Mouse (Mus musculus): ENCODE data around the gene Aipl1. TPM values are rescaled to one million over a fixed set of nuclear protein-coding genes. Genes with fewer than 3 reads are reported as not detected.

The Aipl1 gene
- polyA plus RNA-seq, 1 experiment from 2014 or later, result 0.29 TPM

DNA sequence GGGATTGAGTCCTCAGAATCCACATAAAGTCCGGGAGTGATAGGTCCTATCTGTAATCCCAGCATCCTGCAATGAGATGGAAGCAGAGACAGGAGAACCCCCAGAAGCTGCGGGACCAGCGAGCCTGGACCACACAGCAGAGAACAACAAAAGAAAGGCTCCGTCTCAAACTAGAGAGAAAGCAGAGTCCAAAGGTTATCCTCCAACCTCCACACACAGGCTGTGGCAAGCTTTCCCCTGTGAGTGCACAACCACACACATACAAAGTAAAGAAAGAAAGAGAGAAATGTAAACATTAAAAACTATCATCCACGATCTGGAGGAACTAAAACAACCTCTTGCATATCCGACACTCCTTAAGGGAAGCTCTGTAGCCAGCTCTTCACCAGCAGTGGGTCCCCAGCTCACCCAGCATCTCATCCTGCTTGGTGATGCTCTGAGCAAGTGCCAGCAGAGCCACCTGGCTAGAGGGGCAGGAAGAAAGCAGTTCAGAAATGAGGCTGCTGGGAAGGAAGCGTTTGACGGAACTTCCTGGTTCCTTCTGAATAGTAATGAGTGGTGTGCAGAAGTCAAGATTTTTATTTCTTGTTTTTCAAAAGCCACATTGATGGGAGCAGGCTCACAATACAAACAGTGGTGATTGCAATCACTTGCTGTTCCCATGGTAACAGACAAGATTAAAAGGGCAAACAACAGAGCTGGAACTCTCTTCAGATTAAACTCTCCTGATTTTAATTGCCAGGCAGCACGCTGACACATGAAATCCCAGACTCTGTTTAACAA lies 26.2 kb downstream of the Aipl1 start:
- H3K4me1 ChIP-seq (ENCODE audit: control insufficient read depth, insufficient read depth, low read length), result peaks cover 10% of the 10 kb centered on the region
- no peak overlapping the region for H3K4me3 ChIP-seq (ENCODE audit: low read length)
- no peaks in the 10 kb centered on the region for H3K36me3 ChIP-seq (ENCODE audit: control insufficient read depth, insufficient read depth, low read length)
- no peaks in the 10 kb centered on the region for H3K9me3 ChIP-seq (ENCODE audit: control insufficient read depth, low read length)
- H3K27me3 ChIP-seq (replicated peaks; ENCODE audit: control insufficient read depth, insufficient read depth, low read length), result no peaks in the 10 kb centered on the region
- H3K4me2 ChIP-seq (ENCODE audit: low read depth, low read length), result no peak overlapping the region
- no peak for ATAC-seq
- H3K9ac ChIP-seq (ENCODE audit: low read depth, low read length), result no peak overlapping the region
- 35% methylated on average over 9 of the region's 9 CpGs for WGBS
- no peak overlapping the region for H3K27ac ChIP-seq (ENCODE audit: low read length)

DNA sequence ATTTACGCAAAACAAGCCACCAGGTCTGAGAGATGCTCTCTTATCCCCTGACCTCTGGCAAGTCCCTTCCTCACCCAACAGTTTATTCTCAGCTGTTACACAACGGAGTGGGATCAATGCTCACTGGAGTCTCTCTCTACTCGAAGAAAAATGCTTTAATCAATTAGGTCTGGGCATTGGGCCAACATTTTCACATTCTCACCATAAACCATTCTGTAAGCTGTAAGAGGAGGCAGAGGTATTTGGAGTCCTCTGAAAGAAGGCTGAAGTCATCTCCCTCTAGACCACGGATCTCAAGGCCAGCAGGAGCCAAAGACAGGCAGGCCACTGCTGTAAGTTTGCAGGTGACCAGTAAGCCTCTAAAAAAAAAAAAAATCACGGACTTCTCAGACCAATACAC lies 26.9 kb downstream of the Aipl1 start:
- H3K9ac ChIP-seq (ENCODE audit: low read depth, low read length), result no peak overlapping the region
- H3K27ac ChIP-seq (ENCODE audit: low read length), result no peak overlapping the region
- no peak overlapping the region for H3K4me3 ChIP-seq (ENCODE audit: low read length)
- H3K9me3 ChIP-seq (ENCODE audit: control insufficient read depth, low read length), result no peaks in the 10 kb centered on the region
- no peaks in the 10 kb centered on the region for H3K36me3 ChIP-seq (ENCODE audit: control insufficient read depth, insufficient read depth, low read length)
- peaks cover 10% of the 10 kb centered on the region for H3K4me1 ChIP-seq (ENCODE audit: control insufficient read depth, insufficient read depth, low read length)
- no peaks in the 10 kb centered on the region for H3K27me3 ChIP-seq (replicated peaks; ENCODE audit: control insufficient read depth, insufficient read depth, low read length)
- H3K4me2 ChIP-seq (ENCODE audit: low read depth, low read length), result no peak overlapping the region
- 18% methylated on average over 5 of the region's 5 CpGs for WGBS
- no peak for ATAC-seq

- Histone ChIP-seq H3K4me3 (ENCODE audit: low read length) (no peak overlapping the region), H3K27me3 (replicated peaks; ENCODE audit: control insufficient read depth, insufficient read depth, low read length) (no peaks in the 10 kb centered on the region), H3K4me1 (ENCODE audit: control insufficient read depth, insufficient read depth, low read length) (peaks cover 3% of the 10 kb centered on the region; the same call in 1 of the 2 replicates), H3K9me3 (ENCODE audit: control insufficient read depth, low read length) (no peaks in the 10 kb centered on the region), H3K36me3 (ENCODE audit: control insufficient read depth, insufficient read depth, low read length) (no peaks in the 10 kb centered on the region), H3K9ac (ENCODE audit: low read depth, low read length) (no peak overlapping the region), H3K27ac (ENCODE audit: low read length) (no peak overlapping the region), H3K4me2 (ENCODE audit: low read depth, low read length) (no peak overlapping the region)
- ATAC-seq, result no peak
- WGBS, result 76% methylated on average over 6 of the region's 6 CpGs
Observed at GRCm38 (mm10) chr11:72005547-72005946, 31.8 kb downstream of the Aipl1 start.

GRCm38 (mm10) chr11:72003171-72003570 lies 34.1 kb downstream of the Aipl1 start:
- Histone ChIP-seq H3K4me1 (ENCODE audit: control insufficient read depth, insufficient read depth, low read length) (no peaks in the 10 kb centered on the region), H3K4me3 (ENCODE audit: low read length) (no peak overlapping the region), H3K27ac (ENCODE audit: low read length) (no peak overlapping the region), H3K9ac (ENCODE audit: low read depth, low read length) (no peak overlapping the region), H3K27me3 (replicated peaks; ENCODE audit: control insufficient read depth, insufficient read depth, low read length) (no peaks in the 10 kb centered on the region), H3K9me3 (ENCODE audit: control insufficient read depth, low read length) (no peaks in the 10 kb centered on the region), H3K4me2 (ENCODE audit: low read depth, low read length) (no peak overlapping the region), H3K36me3 (ENCODE audit: control insufficient read depth, insufficient read depth, low read length) (no peaks in the 10 kb centered on the region)
- no peak for ATAC-seq
- 57% methylated on average over 9 of the region's 9 CpGs for WGBS

DNA sequence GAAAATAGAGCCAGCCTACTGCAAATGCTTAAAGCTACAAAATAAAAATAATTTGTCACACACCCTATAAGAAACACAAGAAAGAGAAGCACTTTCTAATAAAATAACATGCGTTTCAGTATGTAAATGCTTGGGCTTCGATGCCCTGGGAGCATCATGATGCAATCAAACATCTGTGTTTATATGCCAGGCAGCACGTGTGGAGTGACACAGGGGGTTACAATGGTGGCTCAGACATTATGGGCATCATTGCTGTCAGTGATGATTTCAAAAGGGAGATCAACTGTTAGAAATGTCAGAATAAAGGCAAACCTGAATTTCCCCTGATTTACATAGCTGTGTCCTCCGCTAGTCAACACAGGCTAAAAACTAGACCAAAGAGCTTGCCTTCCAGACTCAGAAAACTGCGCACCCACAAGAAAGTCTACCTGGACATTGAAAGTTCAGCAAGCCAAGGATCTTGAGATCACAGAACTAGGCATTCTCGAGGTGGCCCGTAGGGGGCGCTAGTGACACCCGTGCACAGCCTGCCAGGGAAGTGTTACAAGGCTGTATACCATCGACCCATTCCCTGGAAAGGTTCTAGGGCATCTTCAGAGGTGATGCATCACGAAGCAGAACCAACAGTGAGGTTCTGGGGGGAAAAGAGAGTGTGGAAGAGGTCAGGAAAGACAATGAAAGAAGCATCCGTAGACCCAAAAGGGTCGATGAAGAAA lies 35.0 kb downstream of the Aipl1 start:
- WGBS, result 50% methylated on average over 13 of the region's 13 CpGs
- Histone ChIP-seq H3K27ac (ENCODE audit: low read length) (no peak overlapping the region), H3K9me3 (ENCODE audit: control insufficient read depth, low read length) (no peaks in the 10 kb centered on the region), H3K4me1 (ENCODE audit: control insufficient read depth, insufficient read depth, low read length) (no peaks in the 10 kb centered on the region), H3K27me3 (replicated peaks; ENCODE audit: control insufficient read depth, insufficient read depth, low read length) (no peaks in the 10 kb centered on the region), H3K9ac (ENCODE audit: low read depth, low read length) (no peak overlapping the region), H3K4me2 (ENCODE audit: low read depth, low read length) (no peak overlapping the region), H3K4me3 (ENCODE audit: low read length) (no peak overlapping the region), H3K36me3 (ENCODE audit: control insufficient read depth, insufficient read depth, low read length) (no peaks in the 10 kb centered on the region)
- ATAC-seq, result no peak

DNA sequence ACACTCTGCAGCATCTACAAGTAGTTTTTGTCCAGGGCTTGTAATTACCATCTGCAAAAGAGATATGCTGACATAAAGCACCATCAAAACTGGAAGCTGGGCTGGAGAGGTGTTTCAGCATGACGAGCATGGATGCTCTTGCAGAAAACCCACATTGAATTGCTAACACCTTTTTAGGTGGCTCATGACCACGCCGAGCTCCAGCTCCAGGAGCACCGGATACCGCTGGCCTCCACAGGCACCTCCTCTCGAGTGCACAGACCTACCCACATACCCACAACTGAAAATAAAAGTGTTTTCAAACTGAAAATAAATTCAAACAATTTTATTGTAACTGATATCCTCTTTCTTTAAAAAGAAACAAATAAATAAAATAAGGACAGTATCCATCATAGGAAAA lies 37.1 kb downstream of the Aipl1 start:
- H3K4me1 ChIP-seq (ENCODE audit: control insufficient read depth, insufficient read depth, low read length), result peaks cover 5% of the 10 kb centered on the region
- ATAC-seq, result no peak
- no peak overlapping the region for H3K27ac ChIP-seq (ENCODE audit: low read length)
- no peak overlapping the region for H3K9ac ChIP-seq (ENCODE audit: low read depth, low read length)
- no peak overlapping the region for H3K4me3 ChIP-seq (ENCODE audit: low read length)
- H3K4me2 ChIP-seq (ENCODE audit: low read depth, low read length), result no peak overlapping the region
- 80% methylated on average over 6 of the region's 6 CpGs for WGBS
- H3K9me3 ChIP-seq (ENCODE audit: control insufficient read depth, low read length), result no peaks in the 10 kb centered on the region
- no peaks in the 10 kb centered on the region for H3K27me3 ChIP-seq (replicated peaks; ENCODE audit: control insufficient read depth, insufficient read depth, low read length)
- H3K36me3 ChIP-seq (ENCODE audit: control insufficient read depth, insufficient read depth, low read length), result no peaks in the 10 kb centered on the region

DNA sequence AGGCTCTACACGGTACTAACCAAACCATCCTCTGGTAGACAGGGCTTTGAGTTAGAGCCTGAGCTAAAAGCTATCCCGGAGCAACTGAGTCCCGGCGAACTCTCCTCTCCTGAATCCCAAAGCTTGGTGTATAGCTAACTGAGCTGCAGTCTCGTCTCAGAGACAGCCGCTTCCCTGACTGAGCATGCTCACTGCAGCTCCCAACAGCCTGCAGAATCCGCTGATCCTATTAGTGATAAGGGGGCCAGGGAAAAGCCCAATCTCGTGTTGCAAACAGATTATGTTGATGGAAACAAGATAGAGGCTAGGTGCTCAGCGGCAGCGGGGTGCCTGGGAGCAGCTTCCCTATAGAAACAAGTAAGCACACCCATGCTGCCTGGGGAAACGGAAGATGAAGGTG lies 40.5 kb downstream of the Aipl1 start:
- Histone ChIP-seq H3K27me3 (replicated peaks; ENCODE audit: control insufficient read depth, insufficient read depth, low read length) (no peaks in the 10 kb centered on the region), H3K27ac (ENCODE audit: low read length) (no peak overlapping the region), H3K9me3 (ENCODE audit: control insufficient read depth, low read length) (no peaks in the 10 kb centered on the region), H3K36me3 (ENCODE audit: control insufficient read depth, insufficient read depth, low read length) (no peaks in the 10 kb centered on the region), H3K4me2 (ENCODE audit: low read depth, low read length) (no peak overlapping the region), H3K4me3 (ENCODE audit: low read length) (no peak overlapping the region), H3K9ac (ENCODE audit: low read depth, low read length) (no peak overlapping the region), H3K4me1 (ENCODE audit: control insufficient read depth, insufficient read depth, low read length) (peaks cover 5% of the 10 kb centered on the region)
- WGBS, result 23% methylated on average over 11 of the region's 11 CpGs
- no peak for ATAC-seq

- Histone ChIP-seq H3K27me3 (replicated peaks; ENCODE audit: control insufficient read depth, insufficient read depth, low read length) (no peaks in the 10 kb centered on the region), H3K4me2 (ENCODE audit: low read depth, low read length) (peak overlapping the region; percentile 34; the same call in 1 of the 2 replicates), H3K4me1 (ENCODE audit: control insufficient read depth, insufficient read depth, low read length) (peaks cover 5% of the 10 kb centered on the region), H3K36me3 (ENCODE audit: control insufficient read depth, insufficient read depth, low read length) (no peaks in the 10 kb centered on the region), H3K9me3 (ENCODE audit: control insufficient read depth, low read length) (no peaks in the 10 kb centered on the region), H3K4me3 (ENCODE audit: low read length) (no peak overlapping the region), H3K9ac (ENCODE audit: low read depth, low read length) (no peak overlapping the region), H3K27ac (ENCODE audit: low read length) (no peak overlapping the region)
- WGBS, result 23% methylated on average over 9 of the region's 9 CpGs
- ATAC-seq, result peak; percentile 82
Observed at GRCm38 (mm10) chr11:71995968-71996511, 41.3 kb downstream of the Aipl1 start.

DNA sequence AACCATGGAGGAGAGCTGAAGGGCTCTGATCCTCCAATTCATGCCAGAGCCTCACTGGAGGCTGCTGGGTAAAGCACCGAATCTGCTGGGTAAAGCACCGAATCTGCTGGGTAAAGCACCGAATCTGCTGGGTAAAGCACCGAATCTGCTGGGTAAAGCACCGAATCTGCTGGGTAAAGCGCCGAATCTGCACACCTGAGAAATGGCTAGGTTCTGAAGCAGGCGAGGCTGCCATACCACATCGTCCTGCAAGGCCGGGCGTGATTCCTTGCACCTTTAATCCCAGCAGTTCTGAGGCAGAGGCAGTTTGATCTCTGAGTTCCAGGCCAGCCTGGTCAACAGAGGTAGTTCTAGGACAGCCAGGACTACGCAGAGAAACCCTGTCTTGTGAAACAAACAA lies 44.9 kb downstream of the Aipl1 start:
- H3K27ac ChIP-seq (ENCODE audit: low read length), result no peak overlapping the region
- H3K9ac ChIP-seq (ENCODE audit: low read depth, low read length), result no peak overlapping the region
- ATAC-seq, result no peak
- H3K4me3 ChIP-seq (ENCODE audit: low read length), result no peak overlapping the region
- 86% methylated on average over 12 of the region's 12 CpGs for WGBS
- peaks cover 5% of the 10 kb centered on the region for H3K4me1 ChIP-seq (ENCODE audit: control insufficient read depth, insufficient read depth, low read length)
- H3K9me3 ChIP-seq (ENCODE audit: control insufficient read depth, low read length), result no peaks in the 10 kb centered on the region
- no peaks in the 10 kb centered on the region for H3K36me3 ChIP-seq (ENCODE audit: control insufficient read depth, insufficient read depth, low read length)
- no peaks in the 10 kb centered on the region for H3K27me3 ChIP-seq (replicated peaks; ENCODE audit: control insufficient read depth, insufficient read depth, low read length)
- H3K4me2 ChIP-seq (ENCODE audit: low read depth, low read length), result no peak overlapping the region
